Mouse (Mus musculus): ENCODE results near the gene Pigv. TPM values are rescaled to one million over a fixed set of nuclear protein-coding genes. Genes with fewer than 3 reads are reported as not detected.

The Pigv gene
- total RNA-seq, 2 experiments from 2014 or later: 8.8 to 10.1 TPM

DNA sequence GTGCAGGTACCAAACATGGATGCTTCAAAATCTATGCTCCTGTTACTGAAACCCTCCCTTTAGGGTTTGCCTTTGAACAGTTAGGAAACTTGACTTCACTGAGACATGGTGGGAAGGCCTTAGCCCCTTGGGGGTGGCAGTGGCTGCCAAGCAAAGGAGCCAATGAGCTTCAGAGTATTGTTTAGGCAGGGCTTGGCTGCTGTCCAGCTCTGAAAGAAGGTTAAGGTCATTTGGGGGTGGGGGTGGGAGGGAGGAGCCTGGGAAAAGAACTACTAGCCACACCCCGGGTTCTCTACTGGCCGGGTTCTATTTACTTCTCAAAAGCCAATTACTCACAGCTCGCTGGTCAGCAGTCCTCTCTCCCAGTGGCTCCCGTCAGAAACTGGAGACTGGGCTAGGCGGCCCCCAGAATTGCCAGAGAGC, 3.2 kb upstream of the Pigv start:
- intact Hi-C loops (cut with DNase I): no loop called here
- peak; percentile 68 to 85 for DNase-seq (ENCODE audit: extremely low spot score in 1 of 2, low spot score in 2 of 2)

DNA sequence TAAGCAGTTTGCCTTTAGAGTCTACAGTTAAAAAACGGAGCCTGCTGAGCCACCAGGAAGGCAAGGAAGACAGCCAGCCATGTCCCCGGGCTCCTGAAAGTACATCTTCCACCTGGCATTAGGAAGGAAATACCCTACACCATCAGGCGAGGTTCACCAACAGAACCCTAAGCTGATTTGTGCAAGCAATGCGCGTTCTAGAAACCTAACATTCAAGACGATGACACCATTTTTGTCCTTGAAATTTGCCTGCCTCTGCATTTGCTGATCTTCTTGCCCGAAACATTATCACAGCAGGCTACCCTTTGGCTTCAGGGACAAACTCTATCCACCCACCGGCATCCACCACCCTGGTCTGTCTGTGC, 1.9 kb upstream of the Pigv start:
- intact Hi-C loops (cut with DNase I): loop anchor here (5.0 kb wide), 1 partner anchor 138 kb away; no protein-coding TSS in a partner anchor
- no peak for DNase-seq (ENCODE audit: extremely low spot score in 1 of 2, low spot score in 2 of 2)

DNA sequence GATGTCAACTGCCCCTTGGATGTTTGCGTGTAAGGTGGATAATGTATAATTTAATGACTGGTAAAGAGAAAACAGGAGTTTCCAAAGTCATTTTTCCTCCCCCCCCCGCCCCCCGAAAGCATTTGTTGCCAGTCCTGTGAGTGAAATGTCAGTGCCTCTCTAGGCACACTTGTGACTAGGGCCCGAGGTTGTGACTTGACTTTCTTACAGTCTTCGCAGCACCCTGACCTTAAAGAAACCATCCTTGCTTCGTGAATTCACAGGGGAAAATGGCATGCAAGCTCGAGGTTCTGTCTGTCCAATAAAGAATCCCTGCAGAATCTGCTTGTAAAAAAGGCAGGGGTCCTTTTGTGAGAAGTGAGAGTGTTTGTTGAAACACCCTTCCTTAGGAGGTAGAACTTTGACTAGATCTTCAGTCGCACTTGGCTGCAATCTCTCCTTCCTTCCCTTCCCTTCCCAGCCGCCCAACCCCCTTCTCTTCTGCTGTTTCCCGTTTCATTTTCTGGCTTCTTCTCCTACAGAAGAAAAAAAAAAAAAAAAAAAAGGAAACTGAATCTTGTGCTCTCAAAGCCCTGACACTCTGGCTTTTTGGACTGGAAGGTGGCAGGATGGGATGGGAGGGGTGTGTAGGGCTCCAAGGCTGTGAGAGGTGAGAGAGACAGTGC, 1.4 kb upstream of the Pigv start:
- peak in 1 of 2 experiments; percentile 80 for DNase-seq (ENCODE audit: extremely low spot score in 1 of 2, low spot score in 2 of 2)
- intact Hi-C loops (cut with DNase I): loop anchor here (2.0 to 5.0 kb wide), 2 partner anchors 79 to 139 kb away; no protein-coding TSS in a partner anchor

DNA sequence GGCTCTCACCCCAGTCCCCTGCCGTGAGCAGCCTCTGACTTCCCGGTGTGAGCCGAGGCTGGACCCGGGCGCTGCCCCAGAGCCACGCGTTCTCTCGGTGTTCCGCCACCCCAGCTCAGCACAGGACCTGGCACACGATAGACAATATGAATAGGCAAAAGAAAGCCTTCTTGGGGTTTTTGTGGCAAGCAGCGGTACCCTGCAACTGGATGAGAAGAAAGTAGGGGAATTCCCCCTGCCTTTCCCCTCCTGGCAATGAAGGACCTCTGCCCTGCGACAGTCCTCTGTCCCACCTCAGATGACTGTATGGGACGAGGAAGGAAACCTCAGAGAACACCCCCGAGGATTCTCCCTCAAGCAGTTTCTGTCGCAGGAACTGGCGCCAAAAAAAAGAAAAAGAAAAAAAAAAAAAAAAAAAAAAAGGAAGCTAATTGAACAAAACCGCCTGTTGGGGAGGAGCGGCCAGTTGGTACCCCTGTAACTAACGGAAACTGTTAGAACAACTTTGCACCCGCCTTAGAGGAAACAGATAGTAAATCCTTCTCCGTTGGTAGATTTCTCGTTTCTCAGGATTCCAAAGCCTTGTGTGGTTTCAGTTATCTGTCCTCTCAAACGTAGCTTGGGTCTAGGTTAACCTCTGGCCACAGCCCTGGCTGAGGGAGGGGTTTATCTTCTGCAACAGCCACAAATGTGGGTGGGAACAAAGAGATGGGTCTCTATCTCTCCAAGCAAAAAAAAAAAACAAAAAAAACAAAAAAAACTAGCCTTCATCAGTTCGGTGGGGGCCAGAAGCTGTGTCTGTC, 599 bp upstream of the Pigv start:
- no peak for DNase-seq (ENCODE audit: extremely low spot score in 1 of 2, low spot score in 2 of 2)

DNA sequence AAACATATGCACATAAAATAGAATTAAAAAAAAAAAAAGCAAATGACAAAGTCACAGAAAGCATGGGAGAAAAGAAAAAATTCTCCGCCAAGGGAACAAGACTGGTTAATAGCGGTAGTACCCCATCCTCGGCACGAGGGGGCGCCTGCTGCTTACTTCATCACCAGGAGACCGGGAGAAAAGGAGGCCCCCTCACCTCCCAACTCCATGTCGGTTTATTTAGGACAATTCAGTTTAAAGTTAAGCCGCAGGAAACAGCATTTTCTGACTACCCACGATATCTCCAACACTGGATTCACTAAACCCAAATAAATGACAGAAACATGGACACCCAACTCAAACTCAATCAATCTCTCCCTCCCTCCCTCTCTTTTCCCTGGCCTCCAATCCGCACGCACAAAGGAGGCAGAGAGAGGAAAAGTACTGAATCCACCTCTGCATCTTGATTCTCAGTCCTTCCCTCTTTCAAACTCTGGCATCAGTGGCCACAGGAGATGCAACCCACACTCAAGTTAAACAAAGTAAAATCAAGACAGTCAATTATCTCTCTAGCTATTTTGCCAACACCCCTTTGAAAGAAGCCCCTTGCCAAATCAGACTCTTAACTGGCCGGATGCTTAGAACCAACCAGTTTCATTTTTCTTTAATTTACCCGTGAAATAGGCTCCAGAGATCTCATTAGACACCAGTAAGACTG, 1.1 kb downstream of the Pigv start:
- DNase-seq (ENCODE audit: extremely low spot score in 1 of 2, low spot score in 2 of 2): peak; percentile 86 to 89
- intact Hi-C loops (cut with DNase I): loop anchor here (1.0 to 5.0 kb wide), 2 partner anchors 141 to 158 kb away; no protein-coding TSS in a partner anchor

More for the DNA sequence above, 599 bp upstream of the Pigv start:
- intact Hi-C loops (cut with DNase I): loop anchor here (2.0 to 5.0 kb wide), 2 partner anchors 80 to 139 kb away; no protein-coding TSS in a partner anchor

DNA sequence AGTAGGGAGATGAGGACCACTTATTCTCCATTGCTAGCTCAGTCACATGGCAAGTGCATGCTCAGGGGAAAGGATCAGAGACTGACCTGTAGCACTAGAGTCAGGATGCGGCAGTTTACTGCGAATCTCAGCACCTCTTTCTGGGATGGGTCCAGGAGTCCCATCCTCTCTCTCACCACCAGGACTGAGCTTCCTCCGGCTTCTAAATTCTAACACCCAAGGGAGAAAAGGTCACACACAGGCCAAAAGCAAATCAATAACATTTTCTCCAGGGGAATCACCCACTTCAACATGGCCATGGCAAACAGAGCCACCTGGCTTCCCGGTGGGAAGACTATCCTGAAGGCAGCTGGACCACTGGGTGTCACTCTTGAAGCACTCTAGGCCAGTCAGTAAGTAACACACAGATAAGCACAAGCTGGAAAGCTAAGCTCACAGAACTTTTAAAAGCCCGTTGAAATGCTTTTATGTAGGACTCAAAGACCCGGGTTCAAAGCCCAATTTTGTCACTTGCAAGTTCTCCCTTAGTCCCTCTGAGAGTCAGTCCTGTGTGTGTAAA, 2.7 kb downstream of the Pigv start:
- intact Hi-C loops (cut with DNase I): loop anchor here (5.0 kb wide), 1 partner anchor 143 kb away; no protein-coding TSS in a partner anchor

DNA sequence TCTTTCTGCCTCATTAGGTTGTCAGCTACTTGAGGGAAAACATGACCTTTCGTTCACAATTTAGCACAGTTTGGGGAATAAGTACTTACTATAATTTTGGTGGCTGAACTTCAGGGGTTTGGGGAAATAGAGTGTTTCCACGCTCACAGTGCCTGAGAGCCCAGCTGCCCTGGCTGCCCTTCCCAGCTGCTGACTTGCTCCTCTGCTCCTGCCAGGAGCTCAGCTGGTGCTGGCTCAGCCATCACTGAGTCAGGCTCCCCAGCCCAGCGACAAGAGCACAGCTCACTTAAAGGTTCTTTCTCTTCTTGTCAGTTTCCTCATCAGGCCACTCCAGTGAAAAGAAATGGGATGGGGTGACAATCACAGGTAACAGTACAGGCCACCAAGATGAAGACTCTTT, 3.9 kb downstream of the Pigv start:
- intact Hi-C loops (cut with DNase I): no loop called here
- DNase-seq (ENCODE audit: extremely low spot score in 1 of 2, low spot score in 2 of 2): peak in 1 of 2 experiments; percentile 22

More for the DNA sequence above, 2.7 kb downstream of the Pigv start:
- no peak for DNase-seq (ENCODE audit: extremely low spot score in 1 of 2, low spot score in 2 of 2)

DNA sequence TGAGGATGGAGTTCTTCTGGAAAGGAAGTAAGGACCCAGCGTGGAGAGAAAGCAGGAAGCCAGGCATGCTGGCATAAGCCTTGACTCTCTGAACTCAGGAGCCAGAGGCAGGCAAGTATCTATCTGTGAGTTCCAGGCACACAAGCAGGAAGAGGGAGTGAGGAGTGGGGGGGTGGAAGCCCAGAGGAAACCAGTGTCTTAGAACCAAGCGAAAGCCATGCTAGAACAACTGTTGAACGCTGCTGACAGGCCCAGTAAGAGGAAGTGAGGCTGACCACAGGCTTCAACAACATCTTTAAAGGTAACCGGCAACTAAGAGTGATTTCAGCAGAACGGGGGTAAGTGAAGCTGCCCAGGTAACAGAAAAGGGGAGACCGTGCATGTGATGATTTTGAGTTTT, 6.2 kb downstream of the Pigv start:
- DNase-seq (ENCODE audit: extremely low spot score in 1 of 2, low spot score in 2 of 2): no peak
- intact Hi-C loops (cut with DNase I): no loop called here

DNA sequence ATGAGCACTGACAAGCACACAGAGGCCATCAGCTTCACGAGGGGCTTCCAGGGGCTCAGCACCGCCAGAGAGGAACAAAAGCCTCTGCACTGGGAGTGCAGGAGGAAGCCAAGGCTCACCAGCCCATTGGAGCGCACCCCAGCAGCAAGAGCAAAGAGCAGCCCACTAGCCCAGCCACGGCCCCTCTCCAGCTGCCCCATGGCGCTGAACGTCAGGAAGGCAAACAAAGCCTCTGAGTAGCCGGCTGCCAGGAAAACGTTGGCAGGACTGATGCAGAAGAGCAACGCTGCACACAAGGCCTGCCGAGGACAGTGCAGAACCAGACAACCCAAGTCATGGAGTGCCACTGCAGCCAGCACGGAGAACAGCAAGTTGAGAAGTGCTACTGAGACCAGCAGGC, 7.3 kb downstream of the Pigv start:
- DNase-seq (ENCODE audit: extremely low spot score in 1 of 2, low spot score in 2 of 2): no peak
- intact Hi-C loops (cut with DNase I): no loop called here

DNA sequence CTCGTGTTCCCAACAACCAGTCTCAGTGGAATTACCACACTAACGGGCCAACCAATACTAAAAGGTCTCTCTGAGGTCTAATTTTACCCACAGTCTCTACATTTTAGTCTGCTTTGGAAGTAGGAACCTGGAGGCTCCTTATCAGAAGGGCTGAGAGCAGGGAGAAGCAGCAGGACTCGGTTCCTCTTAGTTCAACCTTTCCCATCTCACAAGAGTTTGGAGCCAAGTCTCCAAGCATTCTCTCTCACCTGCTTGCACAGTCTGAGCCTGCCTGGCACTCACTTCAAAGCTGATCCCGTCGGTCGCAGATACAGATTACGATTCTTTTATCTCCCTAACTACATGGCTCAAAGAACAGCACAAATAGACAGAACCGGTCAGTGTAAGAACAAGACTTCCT, 9.5 kb downstream of the Pigv start:
- no peak for DNase-seq (ENCODE audit: extremely low spot score in 1 of 2, low spot score in 2 of 2)
- intact Hi-C loops (cut with DNase I): no loop called here

DNA sequence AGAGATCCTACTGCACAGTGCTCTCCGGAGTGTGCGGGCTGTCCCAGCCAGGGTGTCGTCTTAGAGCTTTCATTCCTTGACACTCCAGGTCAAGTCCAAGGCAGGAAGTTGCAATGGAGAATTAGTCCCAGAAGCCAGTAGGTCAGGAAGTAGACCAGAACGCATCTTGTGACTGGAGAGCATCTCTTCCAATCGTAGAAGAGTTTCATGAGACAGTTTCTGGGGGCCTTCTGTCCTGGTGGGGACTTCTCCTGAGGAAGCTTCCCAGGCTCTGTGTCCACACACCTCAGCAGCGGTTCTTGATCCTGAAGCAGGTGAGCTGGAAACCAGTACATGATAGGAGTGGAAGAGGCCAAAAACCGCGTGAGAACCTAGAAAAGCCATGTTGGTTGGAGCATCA, 10.0 kb downstream of the Pigv start:
- intact Hi-C loops (cut with DNase I): no loop called here
- DNase-seq (ENCODE audit: extremely low spot score in 1 of 2, low spot score in 2 of 2): no peak

DNA sequence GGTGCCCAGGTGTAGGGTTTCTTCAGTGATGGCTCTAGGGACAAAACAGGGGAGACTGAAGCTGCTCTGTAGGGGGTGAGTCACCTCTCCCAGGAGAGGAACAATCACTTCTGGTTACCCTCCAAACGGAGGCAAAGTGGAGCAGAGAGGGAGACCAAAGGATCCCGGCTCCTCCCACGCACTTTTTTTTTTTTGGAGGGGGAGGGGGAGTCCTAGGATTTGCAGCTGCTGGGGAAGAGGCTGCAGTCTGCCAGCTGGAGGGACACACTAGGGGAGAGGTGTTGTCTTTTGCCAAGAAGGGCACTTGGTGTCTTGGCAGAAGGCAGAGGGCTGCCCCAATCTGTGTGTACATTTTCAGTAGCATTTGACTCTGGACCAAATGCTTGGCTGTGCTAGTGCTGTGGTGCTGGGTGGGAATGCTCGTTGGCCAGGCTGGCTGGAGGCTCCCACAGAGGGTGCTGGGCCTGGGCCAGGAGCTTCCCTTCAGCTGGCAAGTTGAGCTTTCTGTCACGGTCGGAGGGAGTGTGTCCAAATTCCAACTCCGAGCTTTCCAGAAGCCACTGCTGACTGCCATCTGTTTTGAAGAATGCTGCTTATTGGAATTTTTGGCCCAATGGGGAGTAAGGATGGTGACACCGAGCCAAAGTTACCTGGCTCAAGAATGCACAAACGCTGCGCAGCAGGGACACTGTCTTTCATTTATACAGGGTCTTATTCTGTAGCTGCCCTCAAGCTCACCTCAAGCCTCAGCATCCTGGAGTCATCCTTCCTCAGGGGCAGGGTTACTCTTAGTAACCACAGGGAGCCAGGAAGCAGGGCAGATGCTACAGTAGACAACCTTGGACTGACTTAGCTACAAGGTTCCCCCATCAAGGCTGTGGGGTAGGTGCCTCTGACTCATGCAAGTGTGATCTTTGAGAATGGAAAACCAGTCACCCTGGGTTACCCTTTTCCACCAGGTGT, 12.0 kb downstream of the Pigv start:
- DNase-seq (ENCODE audit: extremely low spot score in 1 of 2, low spot score in 2 of 2): peak; percentile 89 to 91
- intact Hi-C loops (cut with DNase I): no loop called here

DNA sequence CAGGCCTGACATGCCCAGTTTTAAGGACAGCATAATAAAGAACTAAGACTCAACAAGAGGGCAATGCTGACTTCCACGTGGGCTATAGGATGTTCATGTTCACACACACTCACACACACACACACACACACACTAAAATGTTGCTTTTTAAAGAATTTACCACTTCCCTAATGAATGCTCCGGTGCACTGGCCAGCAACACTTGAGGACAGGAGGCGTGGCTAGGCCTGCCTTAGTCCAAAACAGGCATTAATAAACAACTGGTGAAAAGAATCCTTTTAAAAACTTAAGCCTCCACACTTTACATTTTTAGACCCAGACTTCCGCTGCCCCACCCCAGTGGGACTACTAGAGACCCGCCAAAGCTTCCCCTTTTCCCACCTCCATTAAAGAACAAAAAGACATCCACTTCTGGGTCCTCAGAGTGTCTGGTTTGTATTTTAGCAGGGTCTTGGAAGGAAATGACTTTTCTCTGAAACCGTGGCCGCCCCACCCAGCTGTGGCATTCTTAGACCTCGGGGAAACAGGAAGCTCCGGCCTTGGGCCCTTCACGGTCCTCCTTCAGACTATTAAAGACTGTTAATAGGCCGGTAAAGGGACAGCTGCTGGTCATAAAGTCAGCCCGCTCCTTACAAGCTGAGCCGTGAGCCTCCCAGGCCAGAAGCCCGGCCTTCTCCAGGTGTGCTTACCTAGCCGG, 12.8 kb downstream of the Pigv start:
- intact Hi-C loops (cut with DNase I): no loop called here
- DNase-seq (ENCODE audit: extremely low spot score in 1 of 2, low spot score in 2 of 2): peak in 1 of 2 experiments; percentile 83

DNA sequence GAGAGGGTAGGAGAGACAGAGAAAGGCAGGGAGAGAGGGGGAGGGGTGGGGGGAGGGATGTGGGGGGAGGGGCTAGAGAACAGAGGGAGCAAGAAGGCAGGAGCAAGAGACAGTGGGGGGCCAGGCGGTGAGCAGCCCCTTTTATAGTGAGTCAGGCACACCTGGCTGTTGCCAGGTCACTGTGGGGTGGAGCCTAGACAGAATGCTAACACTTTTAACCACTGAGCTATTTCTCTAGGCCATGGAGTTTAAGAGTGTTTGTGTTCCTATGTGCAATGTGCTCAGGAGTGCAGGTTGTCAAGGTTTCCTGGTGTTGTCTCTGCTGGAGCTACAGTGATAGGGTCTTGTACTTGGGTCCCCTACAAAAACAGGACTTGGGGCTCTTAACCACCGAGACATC, 13.7 kb downstream of the Pigv start:
- intact Hi-C loops (cut with DNase I): no loop called here
- DNase-seq (ENCODE audit: extremely low spot score in 1 of 2, low spot score in 2 of 2): no peak

DNA sequence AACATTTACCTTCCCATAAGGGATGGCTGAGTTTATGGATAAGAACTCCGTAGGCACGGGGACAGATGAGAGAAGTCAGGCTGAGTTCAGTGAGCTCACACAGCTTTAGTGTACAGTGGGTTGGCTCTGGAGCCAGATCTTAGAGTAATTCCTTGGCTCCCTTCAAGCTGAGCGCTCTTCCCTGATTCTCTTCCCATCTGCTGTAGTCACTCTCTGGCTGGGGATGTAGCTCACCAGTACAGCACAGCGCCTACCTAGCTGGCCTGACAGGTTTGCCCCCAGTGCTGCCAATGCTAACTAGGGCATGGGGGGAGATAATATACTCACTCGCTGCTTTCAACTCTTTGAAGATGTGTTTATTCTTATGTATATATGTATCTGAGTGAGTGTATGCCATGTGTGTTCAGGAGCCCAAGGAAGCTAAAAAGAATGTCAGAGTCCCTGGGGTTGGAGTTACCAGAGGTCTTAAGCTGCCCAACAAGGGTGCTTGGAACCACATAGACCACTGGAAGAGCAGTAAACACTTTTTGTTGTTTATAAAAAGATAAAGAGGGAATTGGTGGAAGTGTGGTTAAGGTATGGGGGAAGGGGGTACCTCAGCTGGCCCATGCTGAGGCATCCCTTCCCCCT, 14.5 kb downstream of the Pigv start:
- intact Hi-C loops (cut with DNase I): no loop called here
- DNase-seq (ENCODE audit: extremely low spot score in 1 of 2, low spot score in 2 of 2): no peak

DNA sequence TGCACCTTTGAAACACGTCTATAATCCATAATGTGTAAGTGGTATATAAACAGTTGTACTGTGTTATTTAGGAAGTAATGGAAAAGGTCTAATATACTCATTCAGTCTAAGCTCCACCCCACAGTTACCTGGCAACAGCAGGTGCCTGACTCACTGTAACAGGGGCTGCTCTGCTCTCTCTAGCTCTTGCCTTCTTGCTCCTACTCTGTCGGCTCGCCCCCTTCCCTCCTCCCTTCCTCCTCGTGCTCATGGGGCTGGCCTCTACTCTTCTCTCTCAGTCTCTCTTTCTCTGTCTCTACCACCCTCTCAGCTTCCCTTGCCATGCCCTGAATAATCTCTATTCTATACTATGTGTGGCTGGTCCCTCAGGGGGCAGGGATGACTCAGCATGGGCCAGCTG, 15.4 kb downstream of the Pigv start:
- DNase-seq (ENCODE audit: extremely low spot score in 1 of 2, low spot score in 2 of 2): no peak

DNA sequence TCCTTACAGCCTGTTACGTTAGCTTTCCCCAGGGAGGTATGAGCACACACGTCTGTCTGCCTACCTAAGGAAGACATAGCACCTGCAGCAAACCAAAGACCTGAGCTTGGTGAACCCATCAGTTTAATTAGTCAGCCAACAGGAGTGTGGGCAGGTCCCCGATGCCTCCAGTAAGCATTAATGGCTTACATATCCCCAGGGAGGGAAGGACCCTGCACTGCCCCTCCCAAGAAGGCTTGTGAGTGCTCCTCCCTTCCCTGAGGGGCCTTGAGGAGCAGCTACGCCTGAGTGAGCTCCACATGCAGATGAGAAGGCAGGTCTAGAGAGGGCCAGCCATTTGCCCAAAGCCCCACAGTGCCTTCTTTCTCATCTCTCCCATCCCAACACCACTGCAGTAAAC, 16.2 kb downstream of the Pigv start:
- intact Hi-C loops (cut with DNase I): no loop called here
- no peak for DNase-seq (ENCODE audit: extremely low spot score in 1 of 2, low spot score in 2 of 2)

More for the DNA sequence above, 15.4 kb downstream of the Pigv start:
- intact Hi-C loops (cut with DNase I): no loop called here

All from left cerebral cortex, postnatal 10 days (tissue).